Mouse (Mus musculus): ENCODE measurements around the gene Gna14.

DNA sequence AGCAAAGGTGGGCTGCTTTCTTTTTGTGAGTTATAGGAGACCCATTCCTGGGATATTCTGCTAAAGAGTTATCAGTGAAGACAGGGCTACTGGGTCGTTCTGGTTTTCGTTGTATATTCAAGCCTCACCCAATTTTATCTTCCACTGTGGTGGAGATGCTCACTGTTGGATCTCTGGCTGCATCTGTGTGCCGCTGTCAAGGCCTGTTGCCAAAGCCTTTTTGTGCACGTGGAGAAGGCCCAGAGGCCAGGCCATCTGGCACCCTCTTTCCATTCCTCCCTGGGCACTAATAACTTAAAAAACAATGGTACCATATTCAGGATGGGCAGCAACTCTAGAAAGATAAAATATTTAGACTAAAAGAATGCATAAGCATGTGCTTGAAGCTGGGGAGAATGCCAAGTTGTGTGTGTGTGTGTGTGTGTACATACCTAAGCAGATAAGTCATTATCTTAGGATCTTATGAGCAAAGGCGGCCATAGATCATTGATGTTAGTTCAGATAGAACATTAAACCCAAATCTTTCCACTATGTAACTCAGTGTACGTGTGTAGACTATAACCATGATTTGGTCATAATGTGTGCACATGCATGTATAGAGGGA lies 45.3 kb upstream of the Gna14 start:
- TF ChIP-seq POLR2A (IDR thresholded peaks at IDR 0.05; ENCODE audit: insufficient read depth, low read depth, low read length): no peak
- TF ChIP-seq CTCF (IDR thresholded peaks at IDR 0.05; ENCODE audit: insufficient read depth, low read depth, low read length): no peak

Measured in olfactory bulb, adult 2 months (tissue).